Mouse (Mus musculus) brain, embryonic 14.5 days (tissue): ENCODE results near the gene Slc11a1.

Experiments
- CTCF ChIP-seq: fragments of 200-500 bp; IDR thresholded peaks from 2 replicates; pipeline ENCODE4 v1.5.1; 2012; ENCODE audit warnings: inconsistent platforms, mild to moderate bottlenecking, moderate library complexity, borderline replicate concordance; ENCODE audit not compliant: insufficient read depth, insufficient read length; ENCODE audit errors: extremely low read depth
- POLR2A ChIP-seq: fragments of 200-500 bp; IDR thresholded peaks from 2 replicates; pipeline ENCODE4 v1.6.1; 2012; ENCODE audit warnings: mild to moderate bottlenecking, inconsistent platforms, borderline replicate concordance; ENCODE audit not compliant: poor library complexity, insufficient read depth, insufficient read length, severe bottlenecking; ENCODE audit errors: extremely low read depth

GRCm38 (mm10) chr1:74386363-74386713 lies 11.3 kb downstream of the Slc11a1 start:
- TF ChIP-seq CTCF (no peak), POLR2A (no peak)
